15 mouse cellular contexts compared by ENCODE assay signal in genomic region chr1:55914284-55914683, GRCm38 (mm10).
"Had no signal": no experiment of that assay in that cellular context is flagged by ENCODE, and none has a peak within 500 bp of the region (broad histone marks: within the 10 kb centered on the region; RNA-seq: fewer than 3 reads in every experiment).

No protein-coding gene starts in this region.

- H3K27me3 ChIP-seq: liver, embryonic 15.5 days; neural tube, embryonic 12.5 days had no signal

- DNase-seq: kidney, adult 11 months; kidney, postnatal 10 days; kidney, postnatal 4 days; lung, embryonic 14.5 days; lung, postnatal 10 days; lung, postnatal 4 days; midbrain, embryonic 14.5 days; thymus, adult 18-20 months; thymus, postnatal 14 days had no signal

- H3K4me1 ChIP-seq: liver, embryonic 15.5 days; midbrain, embryonic 10.5 days; neural tube, embryonic 12.5 days had no signal

- H3K9ac ChIP-seq: liver, embryonic 15.5 days; lung, embryonic 14.5 days; neural tube, embryonic 12.5 days had no signal

- H3K9me3 ChIP-seq: limb, embryonic 10.5 days; liver, embryonic 15.5 days; midbrain, embryonic 10.5 days; neural tube, embryonic 12.5 days had no signal

- H3K36me3 ChIP-seq: limb, embryonic 10.5 days; liver, embryonic 15.5 days; midbrain, embryonic 10.5 days; neural tube, embryonic 12.5 days had no signal

- H3K27ac ChIP-seq: layer of hippocampus, adult 2 months; limb, embryonic 10.5 days; liver, embryonic 15.5 days; midbrain, embryonic 10.5 days; neural tube, embryonic 12.5 days had no signal

- H3K4me3 ChIP-seq: layer of hippocampus, adult 2 months; limb, embryonic 10.5 days; liver, embryonic 15.5 days; midbrain, embryonic 10.5 days; neural tube, embryonic 12.5 days had no signal

- H3K4me2 ChIP-seq: liver, embryonic 11.5 days; liver, embryonic 15.5 days; lung, embryonic 14.5 days; neural tube, embryonic 12.5 days had no signal
